Mouse (Mus musculus): ENCODE data around the gene Trmt112. TPM values are rescaled to one million over a fixed set of nuclear protein-coding genes. Genes with fewer than 3 reads are reported as not detected.
A peak's percentile ranks its signal among the peaks of the same experiment; 100 is the strongest.

Trmt112 gene
- total RNA-seq, 2 experiments from 2014 or later = 35.0 to 43.2 TPM

DNA sequence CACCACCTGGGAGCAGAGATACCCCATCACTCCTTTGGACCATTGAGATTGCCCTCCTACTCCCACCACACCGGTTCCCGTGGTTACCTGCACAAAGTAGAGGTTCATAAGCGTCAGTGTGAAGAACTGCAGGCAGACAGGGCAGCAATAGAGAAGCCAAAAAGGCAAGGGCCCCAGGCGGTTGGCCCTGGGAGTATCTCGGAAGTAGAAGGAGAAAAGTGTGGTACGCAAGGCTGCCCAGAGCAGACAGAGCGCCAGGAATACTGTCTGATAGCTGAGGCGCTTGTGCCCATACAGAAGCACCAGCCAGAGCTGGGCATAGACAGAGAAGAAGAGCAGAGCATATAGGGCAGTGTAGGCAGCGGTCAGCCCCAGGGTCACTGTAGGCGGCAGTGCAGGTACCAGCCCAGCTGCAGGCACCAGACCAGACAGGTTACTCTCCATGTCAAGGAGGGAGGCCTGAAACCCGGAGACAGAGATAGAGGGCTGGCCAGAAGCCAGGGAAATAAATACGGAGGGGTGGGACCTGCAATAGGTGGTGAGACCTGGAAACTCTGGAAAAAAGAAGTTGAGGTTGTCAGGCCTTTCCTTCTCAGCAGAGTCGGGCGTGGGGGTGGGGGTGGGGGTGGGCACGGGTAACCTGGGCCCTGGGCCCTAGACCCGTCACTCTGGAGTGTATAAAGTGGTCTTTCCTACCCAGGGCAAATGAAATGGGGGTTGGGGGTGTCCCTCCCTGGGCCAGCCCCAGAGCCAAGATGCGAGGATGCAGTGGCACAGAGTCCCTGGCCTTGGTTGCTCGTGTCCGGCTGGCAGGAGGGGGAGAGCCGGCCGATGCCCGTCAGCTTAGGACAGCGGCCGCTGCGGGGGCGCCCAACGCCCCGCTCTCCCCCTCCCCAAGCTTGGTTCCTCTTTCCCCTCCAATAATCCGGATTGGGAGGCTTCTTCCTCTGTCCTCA, 31.2 kb downstream of the Trmt112 start:
- DNase-seq (ENCODE audit: low spot score in 2 of 2) = no peak
- intact Hi-C loops (cut with DNase I) = loop anchor here (5.0 kb wide), 1 partner anchor 37 kb away; the partner anchor contains the start of gene Plcb3

DNA sequence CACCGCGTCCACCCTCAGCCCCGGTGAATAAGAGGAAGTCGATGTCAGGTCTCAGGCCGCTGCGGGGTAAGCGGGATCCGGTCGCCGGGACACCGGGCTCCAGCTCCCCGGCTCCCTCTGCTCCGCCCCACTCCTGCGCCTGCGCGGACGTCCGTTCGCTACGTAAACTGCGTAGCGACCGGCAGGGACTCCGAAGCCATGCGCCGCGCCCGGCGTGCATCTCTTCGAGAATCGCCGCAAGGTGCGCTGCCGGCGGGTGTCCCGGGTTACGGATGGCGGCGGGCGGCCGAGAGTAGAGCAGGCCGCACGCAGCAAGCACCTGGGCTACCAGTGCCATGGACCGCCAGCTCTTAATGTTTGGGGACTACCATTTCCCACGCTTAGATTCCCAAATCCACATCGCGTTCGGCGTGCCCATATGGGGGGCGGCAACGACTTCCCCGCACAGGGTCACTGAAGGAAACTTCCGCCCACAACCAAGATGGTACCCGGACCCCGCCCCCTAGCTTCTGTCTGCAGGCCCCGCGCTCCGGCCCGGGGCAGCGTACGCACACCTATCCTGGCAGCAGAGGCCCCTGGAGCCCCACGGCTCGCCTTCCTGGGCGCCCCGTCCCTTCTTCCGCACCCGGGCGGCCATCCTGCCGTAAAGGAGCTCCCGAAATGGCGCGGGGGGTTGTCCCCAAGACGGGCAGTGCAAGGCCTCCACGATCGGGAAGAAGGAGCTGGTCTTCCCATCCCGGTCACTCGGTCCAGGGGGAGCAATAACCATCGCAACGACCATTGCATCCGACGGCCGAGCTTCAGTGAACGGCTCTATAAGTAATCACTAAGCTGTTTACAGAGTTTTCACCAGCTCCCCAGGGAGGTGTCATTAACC, 32.1 kb downstream of the Trmt112 start, which contains the start of gene Bad:
Gene Bad, plus strand, starts transcription at position 490 of the 877 bp plus-strand sequence.
- intact Hi-C loops (cut with DNase I) = loop anchor here (1.0 to 5.0 kb wide), 2 partner anchors 10 to 36 kb away; partner anchors contain the start of gene Plcb3
- DNase-seq (ENCODE audit: low spot score in 2 of 2) = peak; percentile 93 to 95

DNA sequence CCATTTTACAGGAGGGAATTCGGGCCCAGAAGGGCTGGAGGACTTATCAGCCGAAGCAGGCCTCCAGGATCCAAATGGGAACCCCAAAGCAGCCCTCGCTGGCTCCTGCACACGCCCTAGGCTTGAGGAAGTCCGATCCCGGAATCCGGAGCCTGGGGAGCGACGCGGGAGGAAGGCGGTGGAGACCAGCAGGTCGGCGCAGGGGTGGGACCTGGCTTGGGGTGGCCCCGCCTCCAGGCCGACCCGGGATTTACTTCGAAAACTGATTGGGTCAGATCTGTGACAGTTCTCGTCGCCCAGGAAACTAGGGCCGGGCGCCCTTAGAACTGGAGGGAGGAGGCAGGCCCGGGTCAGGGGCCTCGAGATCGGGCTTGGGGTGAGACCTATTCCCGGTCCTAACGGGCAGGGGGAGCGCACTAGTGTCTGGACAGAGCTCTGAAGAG, 32.8 kb downstream of the Trmt112 start, which contains the start of gene Gpr137:
Gene Gpr137, minus strand, starts transcription at position 232 of the 443 bp plus-strand sequence.
- intact Hi-C loops (cut with DNase I) = loop anchor here (1.0 to 5.0 kb wide), 2 partner anchors 9 to 35 kb away; partner anchors contain the start of gene Plcb3
- DNase-seq (ENCODE audit: low spot score in 2 of 2) = peak; percentile 92 to 96

DNA sequence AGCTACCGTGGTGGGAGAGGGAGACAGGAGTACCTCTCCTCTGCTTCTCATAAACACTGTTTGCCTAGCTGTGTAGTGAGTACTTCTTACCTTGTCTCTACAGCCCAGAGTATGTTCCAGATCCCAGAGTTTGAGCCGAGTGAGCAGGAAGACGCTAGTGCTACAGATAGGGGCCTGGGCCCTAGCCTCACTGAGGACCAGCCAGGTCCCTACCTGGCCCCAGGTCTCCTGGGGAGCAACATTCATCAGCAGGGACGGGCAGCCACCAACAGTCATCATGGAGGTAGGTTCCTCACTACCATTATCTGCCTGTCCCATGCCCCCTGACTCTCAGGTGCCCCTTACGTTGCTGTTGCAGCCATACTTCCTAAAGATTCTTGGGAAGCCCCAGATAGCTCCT, 33.3 kb downstream of the Trmt112 start:
- no peak for DNase-seq (ENCODE audit: low spot score in 2 of 2)
- intact Hi-C loops (cut with DNase I) = loop anchor here (1.0 to 5.0 kb wide), 2 partner anchors 9 to 35 kb away; partner anchors contain the start of gene Plcb3

DNA sequence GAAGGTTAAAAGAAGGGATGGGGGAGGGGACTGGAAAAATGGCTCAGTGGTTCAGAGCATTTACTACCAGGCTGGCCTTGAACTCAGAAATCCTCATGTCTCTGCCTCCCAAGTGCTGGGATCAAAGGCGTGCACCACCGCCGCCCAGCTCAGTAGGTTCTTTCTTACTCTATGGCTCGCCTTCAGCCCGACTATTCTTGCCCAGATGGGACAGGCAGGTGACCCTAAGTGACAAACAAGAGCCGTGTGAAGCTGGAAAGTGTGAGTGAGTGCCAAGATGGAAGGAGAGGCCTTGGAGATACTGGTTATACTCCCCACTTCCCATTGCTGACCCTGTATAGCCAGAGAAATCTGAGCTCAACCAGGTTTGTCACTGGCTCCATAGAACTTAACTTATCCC, 34.2 kb downstream of the Trmt112 start:
- intact Hi-C loops (cut with DNase I) = loop anchor here (5.0 kb wide), 1 partner anchor 34 kb away; the partner anchor contains the start of gene Plcb3
- no peak for DNase-seq (ENCODE audit: low spot score in 2 of 2)

DNA sequence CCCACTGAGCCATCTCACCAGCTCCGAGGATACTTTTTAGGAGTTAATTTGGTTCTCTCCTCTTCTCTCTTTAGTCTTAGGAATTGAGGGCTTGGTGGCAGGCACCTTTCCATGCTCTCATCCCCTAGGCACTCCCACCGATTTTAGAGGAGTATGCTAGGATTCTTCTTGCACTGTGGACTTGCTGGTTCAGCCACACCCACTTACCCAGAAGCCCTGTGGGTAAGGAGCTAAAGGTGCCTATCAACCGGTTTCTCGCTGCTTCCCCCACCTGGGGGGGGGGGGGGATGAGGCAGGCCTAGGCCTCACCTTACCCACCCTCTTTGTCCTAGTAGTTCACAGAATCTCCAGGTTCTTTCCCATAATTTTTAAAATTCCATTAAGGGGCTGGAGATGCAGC, 38.2 kb downstream of the Trmt112 start:
- intact Hi-C loops (cut with DNase I) = no loop called here
- no peak for DNase-seq (ENCODE audit: low spot score in 2 of 2)

DNA sequence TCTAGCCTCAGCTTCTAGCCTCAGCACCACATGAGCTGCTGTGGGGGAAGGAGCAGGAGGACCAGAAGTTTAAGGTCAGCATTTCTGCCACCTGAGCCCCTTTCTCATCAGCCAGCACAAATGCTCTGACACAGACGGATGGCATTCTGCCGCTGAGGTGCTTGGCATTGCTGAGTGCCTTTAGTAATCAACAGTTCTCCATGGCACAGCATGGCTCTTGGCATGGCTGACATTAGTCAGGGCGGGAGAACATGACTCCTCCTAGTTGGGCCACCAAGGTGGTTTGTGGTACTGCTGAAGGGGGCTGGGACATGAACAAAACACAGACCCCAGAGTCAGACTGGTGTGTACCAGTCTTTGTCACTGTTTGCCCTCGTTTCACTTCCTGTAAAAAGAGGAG, 38.7 kb downstream of the Trmt112 start:
- intact Hi-C loops (cut with DNase I) = no loop called here

DNA sequence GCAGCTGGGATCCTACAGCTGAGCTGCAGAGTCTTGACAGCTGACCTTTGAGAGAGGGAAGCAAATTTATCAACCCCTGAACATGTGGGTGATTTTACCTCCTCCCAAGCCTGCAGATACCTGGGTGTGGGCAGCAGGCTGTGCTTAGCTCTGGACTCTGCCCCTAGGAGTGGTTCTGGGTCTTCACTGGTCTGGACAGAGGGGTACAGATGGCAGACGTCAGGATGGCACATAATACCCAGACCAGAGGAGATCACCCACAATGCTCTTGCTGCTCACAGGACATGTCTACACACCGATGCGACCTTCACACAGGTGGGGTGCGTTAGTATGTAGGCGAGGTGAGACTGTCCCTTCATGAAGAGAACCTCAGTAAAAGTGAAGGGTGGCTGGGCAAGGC, 40.0 kb downstream of the Trmt112 start:
- intact Hi-C loops (cut with DNase I) = no loop called here
- no peak for DNase-seq (ENCODE audit: low spot score in 2 of 2)

More for the DNA sequence above, 38.7 kb downstream of the Trmt112 start:
- no peak for DNase-seq (ENCODE audit: low spot score in 2 of 2)

DNA sequence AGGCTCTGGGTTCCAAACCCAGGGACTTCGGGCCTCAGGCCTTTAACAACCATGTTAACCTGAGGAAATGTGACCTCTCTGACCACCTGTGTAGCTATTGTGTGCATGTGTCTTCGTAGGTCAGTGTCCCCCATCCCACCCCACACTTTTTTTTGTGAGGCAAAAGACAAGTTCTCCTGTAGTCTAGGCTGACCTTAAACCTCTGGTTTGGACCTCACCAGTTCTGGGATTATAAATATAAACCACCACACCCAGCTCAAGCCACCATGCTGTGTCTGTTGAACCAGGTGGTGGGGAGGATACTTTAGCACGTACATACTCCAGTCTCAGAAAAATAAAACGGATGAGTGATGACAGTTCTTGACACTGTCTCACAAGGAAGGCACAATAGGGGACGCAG, 40.5 kb downstream of the Trmt112 start:
- intact Hi-C loops (cut with DNase I) = no loop called here

DNA sequence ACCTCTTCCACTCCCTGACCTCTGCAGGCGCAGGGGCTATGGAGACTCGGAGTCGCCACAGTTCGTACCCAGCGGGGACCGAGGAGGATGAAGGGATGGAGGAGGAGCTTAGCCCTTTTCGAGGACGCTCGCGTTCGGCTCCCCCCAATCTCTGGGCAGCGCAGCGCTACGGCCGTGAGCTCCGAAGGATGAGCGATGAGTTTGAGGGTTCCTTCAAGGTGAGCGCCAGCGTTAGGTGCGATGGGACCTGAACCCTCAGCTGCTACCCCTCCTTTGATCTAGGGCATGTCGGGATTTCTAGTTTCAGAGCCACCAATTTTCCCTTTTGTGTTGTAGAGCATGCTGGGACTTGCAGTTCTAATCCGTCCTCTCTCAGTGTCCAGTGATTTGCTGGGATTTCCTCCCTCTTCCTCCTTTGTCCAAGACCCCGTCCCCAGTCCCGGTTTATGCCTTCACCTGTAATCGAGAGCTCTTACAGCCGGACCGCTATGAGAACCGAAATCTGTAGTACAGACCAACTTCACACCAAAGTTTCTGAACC, 41.2 kb downstream of the Trmt112 start:
- intact Hi-C loops (cut with DNase I) = loop anchor here (1.0 kb wide), 3 partner anchors 8 to 27 kb away; partner anchors contain the start of genes Gpr137 and Ppp1r14b

More for the DNA sequence above, 40.5 kb downstream of the Trmt112 start:
- no peak for DNase-seq (ENCODE audit: low spot score in 2 of 2)

DNA sequence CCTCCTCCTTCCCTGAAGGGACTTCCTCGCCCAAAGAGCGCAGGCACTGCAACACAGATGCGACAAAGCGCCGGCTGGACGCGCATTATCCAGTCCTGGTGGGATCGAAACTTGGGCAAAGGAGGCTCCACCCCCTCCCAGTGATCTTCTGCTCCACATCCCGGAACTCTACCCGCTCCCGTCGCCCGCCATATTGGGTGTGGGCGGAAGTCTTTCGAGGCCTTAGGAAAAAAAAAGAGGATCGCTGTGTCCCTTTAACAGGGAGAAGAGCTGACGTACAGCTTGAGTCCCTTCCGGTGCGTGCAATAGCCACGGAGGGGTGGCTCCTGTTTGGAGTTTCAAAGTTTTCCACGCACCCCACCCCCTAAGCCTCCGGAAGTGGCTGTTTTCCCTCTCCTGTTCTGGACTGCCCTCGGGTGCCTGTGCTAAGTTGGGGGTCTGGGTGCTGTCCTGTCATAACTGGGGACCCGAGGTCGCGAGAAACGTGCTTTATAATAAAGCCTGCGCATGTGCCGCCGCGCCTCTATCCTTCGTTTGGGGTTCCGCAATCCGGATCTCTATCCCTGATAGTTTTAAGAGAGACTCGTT, 42.0 kb downstream of the Trmt112 start:
- intact Hi-C loops (cut with DNase I) = loop anchor here (1.0 kb wide), 3 partner anchors 9 to 28 kb away; partner anchors contain the start of genes Gpr137 and Ppp1r14b
- DNase-seq (ENCODE audit: low spot score in 2 of 2) = peak; percentile 88 to 98

More for the DNA sequence above, 41.2 kb downstream of the Trmt112 start:
- peak; percentile 45 to 77 for DNase-seq (ENCODE audit: low spot score in 2 of 2)

DNA sequence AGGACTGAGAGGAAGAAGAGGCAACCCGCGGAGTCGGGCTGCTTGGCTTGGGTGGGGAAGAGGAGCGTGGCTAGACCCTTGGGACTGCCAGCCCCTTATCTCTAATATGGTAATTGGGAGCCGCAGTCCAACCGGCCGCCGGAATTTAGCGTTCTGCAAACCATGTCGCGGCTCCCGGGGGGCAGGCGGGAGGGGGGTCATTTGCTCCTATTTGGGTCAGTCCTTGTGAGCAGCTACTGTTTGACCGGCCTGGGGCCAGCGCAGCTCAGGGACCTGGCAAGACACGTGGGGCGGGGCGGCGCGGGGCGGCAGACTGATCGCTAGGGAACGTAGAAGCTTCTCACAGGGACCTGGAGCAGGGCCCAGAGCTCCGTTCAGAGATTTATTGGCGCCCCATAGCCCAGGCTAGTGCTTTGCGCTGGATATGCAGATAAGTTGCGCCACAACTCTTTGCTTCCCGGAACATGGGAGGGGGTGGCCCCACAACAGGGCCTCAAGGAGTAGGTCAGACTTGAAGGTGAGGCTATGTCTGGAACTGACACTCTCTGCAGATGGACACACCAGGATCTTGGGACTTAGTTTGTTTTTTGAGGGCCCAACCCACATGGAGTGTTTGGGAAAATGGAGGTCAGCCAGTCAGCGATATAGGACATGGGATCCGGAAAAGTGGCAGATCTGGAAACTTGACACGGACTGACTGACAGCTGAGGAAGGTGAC, 42.7 kb downstream of the Trmt112 start:
- DNase-seq (ENCODE audit: low spot score in 2 of 2) = peak; percentile 56 to 74

DNA sequence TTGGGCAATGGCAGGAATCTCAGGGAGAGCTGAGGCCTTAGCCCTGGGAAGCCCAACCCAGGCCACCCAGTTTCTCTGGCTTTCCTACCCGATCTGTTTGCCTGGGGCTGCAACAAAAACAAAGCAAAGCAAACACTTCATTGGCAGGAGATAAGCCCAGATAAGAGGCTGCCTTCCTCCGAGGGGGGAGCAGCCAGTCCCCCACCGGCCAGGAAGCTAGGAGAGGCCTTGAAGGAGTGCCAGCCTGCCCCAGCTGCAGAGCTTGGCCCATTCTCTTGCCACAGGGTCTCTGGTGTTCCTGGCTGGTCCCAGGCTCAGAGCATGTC, 43.2 kb downstream of the Trmt112 start:
- intact Hi-C loops (cut with DNase I) = no loop called here
- no peak for DNase-seq (ENCODE audit: low spot score in 2 of 2)

More for the DNA sequence above, 42.7 kb downstream of the Trmt112 start:
- intact Hi-C loops (cut with DNase I) = loop anchor here (1.0 kb wide), 3 partner anchors 10 to 29 kb away; partner anchors contain the start of genes Gpr137 and Ppp1r14b

DNA sequence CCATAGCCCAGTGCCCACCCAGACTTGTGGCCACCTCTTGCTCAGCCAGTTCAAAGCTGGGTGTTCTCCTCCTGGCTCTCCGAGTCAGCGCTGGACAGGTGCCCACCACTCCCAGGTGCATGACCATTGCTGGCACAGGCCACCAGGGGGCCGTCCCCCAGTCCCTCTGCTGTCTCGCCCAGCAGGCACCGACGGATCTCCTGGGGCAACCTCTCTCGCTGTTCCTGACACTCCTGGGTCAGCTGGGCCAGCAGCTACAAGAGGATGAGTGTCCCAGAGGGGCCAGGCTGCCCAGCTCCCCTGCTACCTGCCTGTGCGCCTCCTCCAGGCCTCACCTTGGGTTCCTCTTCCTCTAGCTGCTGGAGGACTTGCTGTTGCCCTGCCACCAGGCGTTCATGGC, 44.5 kb downstream of the Trmt112 start:
- DNase-seq (ENCODE audit: low spot score in 2 of 2) = no peak
- intact Hi-C loops (cut with DNase I) = no loop called here

DNA sequence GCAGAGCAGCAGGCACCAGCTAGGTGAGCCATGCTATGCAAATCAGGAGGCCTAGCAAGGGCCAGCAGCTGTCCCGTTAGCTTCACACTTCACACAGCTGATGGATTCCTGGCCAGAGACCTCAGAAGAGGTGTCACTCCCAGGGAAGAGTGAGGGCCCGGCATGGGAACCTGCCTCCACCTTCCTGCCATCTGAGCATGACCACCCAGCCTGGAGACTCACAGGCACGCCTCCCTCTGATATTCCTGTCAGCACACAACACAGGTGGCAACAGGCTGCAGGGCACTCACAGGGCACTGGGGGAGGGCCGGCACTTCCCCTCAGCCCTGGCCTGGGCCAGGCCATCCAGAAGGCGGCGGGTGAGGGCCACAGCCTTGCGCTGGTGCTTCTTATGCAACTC, 45.9 kb downstream of the Trmt112 start:
- DNase-seq (ENCODE audit: low spot score in 2 of 2) = no peak
- intact Hi-C loops (cut with DNase I) = no loop called here

DNA sequence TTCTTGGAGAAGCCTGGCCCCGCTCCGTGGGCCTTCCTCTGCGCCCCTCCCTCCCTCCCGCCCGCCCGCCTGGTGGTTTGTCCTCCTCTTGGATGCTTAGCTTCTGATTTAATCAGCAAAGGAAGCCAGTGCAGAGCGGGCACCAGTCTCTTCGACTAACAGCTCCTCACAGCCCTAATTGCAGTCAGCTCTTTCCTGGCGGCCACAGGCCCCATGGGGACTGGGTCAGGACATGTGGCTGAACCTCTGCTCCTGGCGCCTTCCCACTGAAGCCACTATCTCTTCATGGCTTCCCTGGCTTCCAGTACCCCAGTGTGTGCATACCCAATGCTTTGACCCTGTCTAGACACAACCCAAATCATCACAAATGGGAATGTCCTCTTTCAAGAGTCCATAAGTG, 47.0 kb downstream of the Trmt112 start:
- intact Hi-C loops (cut with DNase I) = no loop called here

More for the DNA sequence above, 47.0 kb downstream of the Trmt112 start:
- no peak for DNase-seq (ENCODE audit: low spot score in 2 of 2)
